ENCODE assay signal across 8 mouse cellular contexts in the genomic region with DNA sequence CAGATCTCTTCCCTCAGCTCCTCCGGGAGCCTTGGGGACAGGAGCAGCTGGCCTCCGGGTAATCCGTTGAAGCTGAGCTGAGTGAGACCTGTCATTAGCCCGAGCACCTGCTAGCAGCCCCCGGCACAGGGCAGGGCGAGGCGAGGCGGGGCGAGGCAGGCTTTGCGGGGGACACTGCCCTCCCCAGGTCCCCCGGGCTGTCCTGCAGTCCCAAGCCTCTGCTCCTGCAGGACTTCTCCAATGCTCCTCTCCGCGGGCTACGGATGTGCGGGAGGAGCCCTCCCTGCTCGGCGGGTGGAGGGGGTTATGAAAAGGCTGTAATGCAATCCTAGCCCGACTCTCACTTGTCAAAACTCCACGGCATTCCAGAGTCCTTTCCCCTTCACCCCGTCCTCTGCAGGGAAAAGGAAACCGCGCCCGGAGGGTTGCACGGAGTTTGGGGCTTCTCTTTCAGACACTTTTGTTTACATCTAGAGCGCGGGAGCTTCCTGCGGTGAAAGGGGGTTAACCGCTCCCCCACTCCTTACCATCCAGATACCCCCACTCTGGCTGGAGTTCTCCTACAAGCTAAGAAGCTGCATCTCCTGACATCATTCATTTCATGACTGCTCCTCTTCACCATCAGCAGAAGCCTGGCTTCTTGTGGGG.
DNase-seq lines count a peak whose midpoint lies in the region; ATAC-seq and TF ChIP-seq lines count a peak whose summit lies in the region.

No protein-coding gene starts in this region.

- H3K36me3 ChIP-seq in E14TG2a.4 (ENCODE audit: insufficient read depth, low read length), result no peaks in the 10 kb centered on the region
- no peaks in the 10 kb centered on the region for H3K36me3 ChIP-seq in forebrain, embryonic 12.5 days (replicated peaks)
- H3K36me3 ChIP-seq in hindbrain, embryonic 11.5 days (ENCODE audit: control insufficient read depth, insufficient read depth, low read length), result no peaks in the 10 kb centered on the region
- H3K36me3 ChIP-seq in limb, embryonic 15.5 days, result no peaks in the 10 kb centered on the region
- no peaks in the 10 kb centered on the region for H3K36me3 ChIP-seq in midbrain, embryonic 14.5 days (ENCODE audit: control insufficient read depth, insufficient read depth, low read length)

- DNase-seq in adrenal gland, postnatal 36 days, result peak; percentile 10 to 46
- peak; percentile 64 for DNase-seq in hindbrain, embryonic 11.5 days (ENCODE audit: low spot score)
- DNase-seq in midbrain, embryonic 14.5 days, result peak; percentile 57
- DNase-seq in urinary bladder, postnatal 25 days (ENCODE audit: low spot score), result peak; percentile 39
- no peak for DNase-seq in layer of hippocampus, adult 9-10 months (ENCODE audit: low spot score)

- peak overlapping the region; percentile 90 for H3K4me2 ChIP-seq in forebrain, embryonic 12.5 days
- H3K4me2 ChIP-seq in hindbrain, embryonic 11.5 days (replicated peaks; ENCODE audit: low read depth, low read length), result peak overlapping the region; percentile 70
- H3K4me2 ChIP-seq in limb, embryonic 15.5 days, result peak overlapping the region; percentile 96
- peak overlapping the region; percentile 81 for H3K4me2 ChIP-seq in midbrain, embryonic 14.5 days (ENCODE audit: low read length)

- under 1% methylated on average over 28 of the region's 28 CpGs for WGBS in forebrain, embryonic 12.5 days
- WGBS in hindbrain, embryonic 11.5 days, result under 1% methylated on average over 28 of the region's 28 CpGs
- WGBS in limb, embryonic 15.5 days, result under 1% methylated on average over 28 of the region's 28 CpGs
- under 1% methylated on average over 28 of the region's 28 CpGs for WGBS in midbrain, embryonic 14.5 days

- peaks cover 70% of the 10 kb centered on the region for H3K4me1 ChIP-seq in E14TG2a.4 (replicated peaks; ENCODE audit: low read depth, low read length)
- H3K4me1 ChIP-seq in forebrain, embryonic 12.5 days, result peaks cover 34% of the 10 kb centered on the region
- 0 out of 2 replicates have a peak, but pooled peaks cover 2% of the 10 kb centered on the region for H3K4me1 ChIP-seq in hindbrain, embryonic 11.5 days (replicated peaks; ENCODE audit: control insufficient read depth, insufficient read depth, low read length)
- peaks cover 49% of the 10 kb centered on the region for H3K4me1 ChIP-seq in limb, embryonic 15.5 days
- peaks cover 20% of the 10 kb centered on the region for H3K4me1 ChIP-seq in midbrain, embryonic 14.5 days (ENCODE audit: control insufficient read depth, insufficient read depth, low read length)

- no peak for TF ChIP-seq CTCF in E14TG2a.4 (conservative IDR thresholded peaks at IDR 0.05; ENCODE audit: low read length)

- H3K9ac ChIP-seq in forebrain, embryonic 12.5 days, result peak overlapping the region; percentile 44
- peak overlapping the region; percentile 7; the same call in 1 of the 2 replicates for H3K9ac ChIP-seq in hindbrain, embryonic 11.5 days (ENCODE audit: low read depth, low read length)
- peak overlapping the region; percentile 54; the same call in 1 of the 2 replicates for H3K9ac ChIP-seq in limb, embryonic 15.5 days
- H3K9ac ChIP-seq in midbrain, embryonic 14.5 days (replicated peaks; ENCODE audit: low read length), result peak overlapping the region; percentile 48

- no peaks in the 10 kb centered on the region for H3K9me3 ChIP-seq in E14TG2a.4 (ENCODE audit: low read length)
- H3K9me3 ChIP-seq in forebrain, embryonic 12.5 days, result no peaks in the 10 kb centered on the region
- no peaks in the 10 kb centered on the region for H3K9me3 ChIP-seq in hindbrain, embryonic 11.5 days (ENCODE audit: control insufficient read depth, low read length)
- no peaks in the 10 kb centered on the region for H3K9me3 ChIP-seq in limb, embryonic 15.5 days
- H3K9me3 ChIP-seq in midbrain, embryonic 14.5 days (ENCODE audit: control insufficient read depth, low read length), result no peaks in the 10 kb centered on the region

- H3K27me3 ChIP-seq in E14TG2a.4 (ENCODE audit: insufficient read depth, low read length), result no peaks in the 10 kb centered on the region
- peaks cover 19% of the 10 kb centered on the region; the same call in 1 of the 2 replicates for H3K27me3 ChIP-seq in forebrain, embryonic 12.5 days
- peaks cover 5% of the 10 kb centered on the region for H3K27me3 ChIP-seq in hindbrain, embryonic 11.5 days (ENCODE audit: control insufficient read depth, insufficient read depth, low read length)
- no peaks in the 10 kb centered on the region; the same call in 1 of the 2 replicates for H3K27me3 ChIP-seq in limb, embryonic 15.5 days
- no peaks in the 10 kb centered on the region for H3K27me3 ChIP-seq in midbrain, embryonic 14.5 days (ENCODE audit: control insufficient read depth, insufficient read depth, low read length)

- peak overlapping the region; percentile 75 for H3K4me3 ChIP-seq in E14TG2a.4 (replicated peaks; ENCODE audit: low read length)
- H3K4me3 ChIP-seq in forebrain, embryonic 12.5 days (replicated peaks), result peak overlapping the region; percentile 43
- peak overlapping the region; percentile 32 for H3K4me3 ChIP-seq in hindbrain, embryonic 11.5 days (ENCODE audit: low read depth, low read length)
- H3K4me3 ChIP-seq in limb, embryonic 15.5 days, result peak overlapping the region; percentile 53
- H3K4me3 ChIP-seq in midbrain, embryonic 14.5 days (replicated peaks; ENCODE audit: low read depth, low read length), result peak overlapping the region; percentile 38

- ATAC-seq in forebrain, embryonic 12.5 days (ENCODE audit: low FRiP score), result peak; percentile 59; the same call in 1 of the 2 replicates
- peak; percentile 65 for ATAC-seq in hindbrain, embryonic 11.5 days (ENCODE audit: low FRiP score)
- peak; percentile 45; the same call in 1 of the 2 replicates for ATAC-seq in limb, embryonic 15.5 days (ENCODE audit: insufficient number of reproducible peaks, low FRiP score, low TSS enrichment, low read depth)
- peak; percentile 48; the same call in 1 of the 2 replicates for ATAC-seq in midbrain, embryonic 14.5 days (ENCODE audit: low FRiP score, low TSS enrichment)

- H3K27ac ChIP-seq in forebrain, embryonic 12.5 days, result no peak overlapping the region
- no peak overlapping the region for H3K27ac ChIP-seq in hindbrain, embryonic 11.5 days (ENCODE audit: low read depth, low read length)
- peak overlapping the region; percentile 73 for H3K27ac ChIP-seq in limb, embryonic 15.5 days
- H3K27ac ChIP-seq in midbrain, embryonic 14.5 days (replicated peaks; ENCODE audit: low read depth, low read length), result 0 out of 2 replicates have a peak overlapping the region, but pooled peaks have one; percentile 32

Comparison
In these comparisons a context has a peak if more than half of its experiments do, and no peak if none do; other contexts are left out.
1. H3K27ac ChIP-seq: peak in limb, embryonic 15.5 days (single experiment) and midbrain, embryonic 14.5 days (single experiment); none in forebrain, embryonic 12.5 days (single experiment) and hindbrain, embryonic 11.5 days (single experiment).
2. Peak in every context shown above with its lines, with median percentiles within 50 percentile points of each other: H3K4me3 ChIP-seq, ATAC-seq, H3K4me2 ChIP-seq and H3K9ac ChIP-seq.